Mouse (Mus musculus) naive thymus-derived CD4-positive, alpha-beta T cell, adult 2 months (primary cell): ENCODE measurements around the gene Rrp36.

Experiments used
- DNase-seq: peaks from one replicate; pipeline ENCODE4 v3.0.0-alpha.2; 2011; ENCODE audit warnings: low read depth

Gene Rrp36

DNA sequence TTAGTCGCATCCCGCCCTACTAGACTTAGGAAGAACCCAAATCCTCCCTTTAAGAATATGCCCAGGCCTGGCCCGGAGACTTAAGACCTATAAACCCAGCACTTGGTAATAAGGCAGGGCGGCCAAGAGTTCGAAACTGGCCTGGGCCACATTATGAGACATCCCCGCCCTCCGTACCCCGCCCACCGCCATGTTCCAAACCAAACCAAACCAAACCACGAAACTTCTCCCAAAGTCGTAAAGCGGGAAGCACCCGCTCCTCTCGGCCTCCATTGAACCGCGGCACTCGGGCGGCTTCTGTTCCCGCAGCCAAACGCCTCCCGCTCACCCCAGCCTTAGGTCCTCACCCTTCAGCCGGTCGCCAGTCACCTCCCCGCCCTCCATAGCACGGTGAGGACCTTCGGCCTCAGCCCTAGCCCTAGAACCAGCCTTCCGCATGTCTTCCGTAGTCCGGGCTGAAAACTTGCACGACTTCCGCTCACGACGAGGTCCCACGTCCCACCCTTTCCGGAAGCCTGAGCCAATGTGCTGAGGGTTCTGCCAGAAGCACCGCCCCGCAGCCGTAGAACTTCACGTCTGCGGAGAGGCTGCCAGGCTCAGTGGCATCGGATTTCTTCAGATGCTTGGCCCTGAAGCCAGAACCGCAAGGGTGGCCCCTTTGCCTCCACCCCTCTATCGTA, at the start of gene Rrp36:
TSS of gene Rrp36 (minus strand) at position 503 of the 680 bp plus-strand sequence.
- DNase-seq, result peak; percentile 91

GRCm38 (mm10) chr17:46721077-46721476, 46.9 kb upstream of the Rrp36 start:
- DNase-seq, result no peak

- no peak for DNase-seq
Observed at GRCm38 (mm10) chr17:46714756-46715481, 40.8 kb upstream of the Rrp36 start.

GRCm38 (mm10) chr17:46713849-46714248, 39.7 kb upstream of the Rrp36 start:
- no peak for DNase-seq

GRCm38 (mm10) chr17:46712442-46712841, 38.3 kb upstream of the Rrp36 start:
- DNase-seq, result peak; percentile 63

DNA sequence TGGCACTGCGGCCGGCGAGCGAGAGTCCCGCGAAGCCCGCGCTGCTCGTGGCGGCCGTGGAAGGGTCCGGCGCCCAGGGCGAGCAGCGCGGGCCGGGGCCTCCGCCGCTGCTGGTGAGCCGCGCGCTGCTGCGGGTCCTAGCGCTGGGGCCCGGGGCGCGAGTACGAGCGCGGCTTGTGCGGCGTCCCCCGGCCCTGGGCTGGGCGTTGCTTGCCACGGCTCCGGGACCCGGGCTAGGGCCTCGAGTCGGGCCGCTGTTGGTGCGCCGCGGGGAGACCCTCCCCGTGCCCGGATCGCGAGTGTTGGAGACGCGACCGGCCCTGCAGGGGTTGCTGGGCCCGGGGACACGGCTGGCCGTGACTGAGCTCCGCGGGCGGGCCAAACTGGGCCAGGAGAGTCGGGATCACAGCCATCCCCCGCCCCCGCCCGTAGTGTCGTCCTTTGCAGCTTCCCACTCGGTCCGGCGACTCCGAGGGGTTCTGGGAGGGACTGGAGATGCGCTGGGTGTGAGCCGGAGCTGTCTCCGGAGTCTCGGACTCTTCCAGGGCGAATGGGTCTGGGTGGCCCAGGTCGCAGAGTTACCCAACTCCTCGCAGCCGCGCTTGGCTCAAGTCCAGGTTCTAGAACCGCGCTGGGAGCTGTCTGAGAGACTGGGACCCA, 37.6 kb upstream of the Rrp36 start:
- no peak for DNase-seq

GRCm38 (mm10) chr17:46710959-46711597, 36.9 kb upstream of the Rrp36 start, which contains the start of gene Pex6:
Gene Pex6, plus strand, starts transcription at chr17:46711463.
- DNase-seq, result peak; percentile 92

- no peak for DNase-seq
Observed at GRCm38 (mm10) chr17:46706375-46707089, 32.4 kb upstream of the Rrp36 start.

GRCm38 (mm10) chr17:46704887-46705835, 31.0 kb upstream of the Rrp36 start, which contains the start of gene Ppp2r5d:
Gene Ppp2r5d, minus strand, starts transcription at chr17:46705111.
- peak; percentile 98 for DNase-seq

DNA sequence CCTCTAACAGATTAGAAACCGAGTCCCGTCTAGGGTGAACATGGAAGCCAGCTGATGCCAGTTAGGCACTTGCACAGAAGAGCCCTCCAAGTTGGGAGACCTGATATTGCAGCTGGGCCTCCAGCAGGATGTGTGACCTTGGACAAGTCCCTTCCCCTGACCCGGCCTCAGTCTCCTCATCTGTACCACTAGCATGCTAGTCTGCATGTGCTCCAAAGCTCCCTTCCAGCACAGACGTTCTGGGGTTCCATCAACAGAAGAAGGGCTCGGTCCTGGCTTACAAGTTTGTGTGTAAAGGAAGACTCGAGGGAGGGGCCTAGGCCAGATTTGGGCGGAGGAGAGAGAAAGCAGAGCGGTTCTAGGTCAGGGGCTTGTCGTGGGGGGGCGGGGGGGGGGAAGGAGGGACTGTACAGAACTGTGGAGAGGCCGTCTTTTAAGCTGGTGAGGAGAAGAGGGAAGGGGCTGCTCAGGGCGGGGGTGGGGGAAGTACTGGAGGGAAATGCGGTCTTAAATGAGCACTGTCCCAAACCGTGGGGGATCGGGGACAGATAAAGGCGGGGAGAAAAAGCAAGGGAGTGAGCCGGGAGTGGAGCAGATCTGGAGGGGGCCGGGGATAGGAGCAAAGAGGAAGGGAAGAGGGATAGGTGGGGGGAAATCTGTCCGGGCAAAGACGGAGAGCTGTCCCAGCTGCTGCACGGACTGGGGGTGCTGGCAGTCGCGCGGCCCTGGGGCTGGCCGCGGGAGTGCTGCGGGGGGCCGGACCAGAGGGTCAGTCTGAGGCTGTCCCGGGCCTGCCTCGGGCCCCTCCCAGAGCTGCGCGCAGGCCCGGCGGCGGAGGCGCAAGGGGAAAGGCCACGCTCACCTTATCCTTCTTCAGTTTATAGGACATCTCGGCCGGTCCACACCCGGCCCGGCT, 30.1 kb upstream of the Rrp36 start:
- peak; percentile 47 for DNase-seq

- no peak for DNase-seq
Observed at GRCm38 (mm10) chr17:46702506-46702905, 28.4 kb upstream of the Rrp36 start.

DNA sequence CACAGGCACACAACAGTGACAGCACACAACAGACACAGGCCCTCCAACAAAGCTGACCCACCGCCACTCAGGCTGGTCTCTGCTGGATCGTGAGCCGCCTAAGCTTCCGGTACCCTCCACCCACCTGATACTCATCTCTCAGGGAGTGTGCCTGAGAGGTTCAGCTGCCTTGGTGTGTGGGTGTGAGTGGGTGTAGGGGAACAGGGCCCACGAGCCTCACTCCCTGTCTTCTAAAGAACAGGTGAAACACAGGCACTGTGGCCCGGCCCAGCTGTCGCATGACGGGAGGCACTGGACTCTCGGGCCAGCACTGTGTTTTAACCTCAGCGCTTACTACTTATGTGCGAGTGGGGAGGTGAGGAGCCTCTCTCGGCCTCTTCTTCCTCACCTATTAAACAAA, 27.9 kb upstream of the Rrp36 start:
- no peak for DNase-seq

GRCm38 (mm10) chr17:46701489-46701888, 27.3 kb upstream of the Rrp36 start:
- DNase-seq, result no peak

GRCm38 (mm10) chr17:46699912-46700311, 25.8 kb upstream of the Rrp36 start:
- no peak for DNase-seq

GRCm38 (mm10) chr17:46699245-46699644, 25.1 kb upstream of the Rrp36 start:
- DNase-seq, result no peak

DNA sequence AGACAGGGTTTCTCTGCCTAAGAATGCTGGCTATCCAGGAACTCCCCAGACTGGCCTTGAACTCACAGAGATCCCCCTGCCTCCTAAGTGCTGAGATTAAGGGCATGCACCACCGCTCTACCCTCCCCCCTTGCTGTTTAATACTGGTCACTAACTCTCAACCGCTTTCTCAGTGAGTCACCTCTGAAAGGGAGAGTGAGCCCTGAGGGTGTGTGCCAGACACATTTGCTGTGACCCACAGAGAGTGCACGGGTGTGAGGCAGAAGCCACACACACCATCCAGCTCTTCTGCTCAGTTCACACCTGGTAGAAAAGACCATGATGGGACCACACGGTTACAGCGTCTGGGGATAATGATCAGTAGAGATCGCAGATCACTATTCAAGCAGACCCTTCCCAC, 24.4 kb upstream of the Rrp36 start:
- DNase-seq, result no peak

DNA sequence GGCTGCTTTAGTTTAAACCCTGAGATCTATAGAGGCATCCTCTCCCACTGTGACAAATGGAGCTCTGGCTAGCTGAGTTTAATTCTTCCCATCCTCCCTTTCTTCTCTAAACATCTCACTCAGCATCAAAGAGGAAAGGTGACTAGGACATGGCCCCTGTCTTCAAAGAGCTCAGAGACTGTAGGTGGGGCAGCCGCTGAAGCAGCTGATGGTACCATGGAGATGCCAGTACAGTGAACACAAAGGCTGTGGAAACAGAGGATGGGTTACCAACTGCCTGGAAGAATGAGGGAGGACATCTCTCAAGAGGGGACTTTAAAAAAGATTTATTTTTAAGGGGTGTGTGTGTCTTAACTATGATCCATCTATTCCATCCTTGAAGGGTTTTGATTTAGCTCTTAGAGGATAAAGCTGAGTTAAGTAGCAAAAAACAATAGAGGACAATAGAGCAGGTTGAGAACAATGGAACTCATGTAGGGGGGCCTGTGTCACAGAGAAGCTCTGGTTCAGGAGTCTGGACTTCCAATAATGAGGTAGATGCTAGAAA, 20.4 kb upstream of the Rrp36 start:
- no peak for DNase-seq

GRCm38 (mm10) chr17:46691390-46691789, 17.2 kb upstream of the Rrp36 start:
- no peak for DNase-seq

DNA sequence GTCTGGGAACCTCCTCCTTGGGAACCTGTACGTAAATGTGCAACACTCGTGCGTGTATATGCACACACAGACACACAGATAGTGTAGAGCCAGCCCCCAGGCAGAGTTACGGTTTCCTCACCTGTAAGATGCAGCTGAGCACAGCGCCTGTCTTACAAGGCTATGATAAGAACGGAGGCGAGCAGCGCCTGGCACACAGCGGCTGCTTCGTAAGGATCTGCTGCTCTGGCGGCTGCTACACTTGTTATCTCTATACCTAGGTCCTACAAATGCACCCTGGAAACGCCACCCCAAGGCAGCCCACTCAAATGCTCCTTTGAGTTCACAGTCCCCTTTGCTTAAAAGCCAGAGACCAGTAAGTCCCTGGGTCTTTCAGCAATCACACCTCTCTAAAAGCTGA, 16.5 kb upstream of the Rrp36 start:
- no peak for DNase-seq
